Mouse (Mus musculus) neural tube, embryonic 12.5 days (tissue): Measurements from ENCODE around the gene Gm49383. TPM values are rescaled to one million over a fixed set of nuclear protein-coding genes. Genes with fewer than 3 reads are reported as not detected.

ENCODE experiments used
- ATAC-seq: fragments of 200-750 bp; cut with Nextera tagmentation; 2 replicates; pipeline ENCODE4 v1.8.0; 2017; ENCODE audit warnings: low read depth, mild to moderate bottlenecking, moderate TSS enrichment, moderate library complexity; ENCODE audit not compliant: low FRiP score
- H3K27ac ChIP-seq: fragments of 300-500 bp; sonication (generic); 2 replicates; pipeline ENCODE4 v1.5.1; 2016
- H3K27me3 ChIP-seq: fragments of 300-500 bp; sonication (generic); replicated peaks from 2 replicates; pipeline ENCODE4 v1.6.1; 2016; ENCODE audit warnings: mild to moderate bottlenecking
- H3K36me3 ChIP-seq: fragments of 300-500 bp; sonication (generic); 2 replicates; pipeline ENCODE4 v1.6.1; 2016; ENCODE audit warnings: mild to moderate bottlenecking
- H3K4me1 ChIP-seq: fragments of 300-500 bp; sonication (generic); 2 replicates; pipeline ENCODE4 v1.6.1; 2016
- H3K4me2 ChIP-seq: fragments of 300-500 bp; sonication (generic); replicated peaks from 2 replicates; pipeline ENCODE4 v1.6.1; 2016; ENCODE audit warnings: mild to moderate bottlenecking
- H3K4me3 ChIP-seq: fragments of 300-500 bp; sonication (generic); 2 replicates; pipeline ENCODE4 v1.5.1; 2016
- H3K9ac ChIP-seq: fragments of 300-500 bp; sonication (generic); 2 replicates; pipeline ENCODE4 v1.6.1; 2016; ENCODE audit warnings: mild to moderate bottlenecking
- H3K9me3 ChIP-seq: fragments of 300-500 bp; sonication (generic); 2 replicates; pipeline ENCODE4 v1.6.1; 2016; ENCODE audit warnings: mild to moderate bottlenecking
- WGBS: fragments of 180-500 bp; shearing (Covaris S2); methylation state at CpG from one replicate; pipeline ENCODE4 v1.1.7; 2016; 5-methylcytosine and 5-hydroxymethylcytosine counted together
- polyA plus RNA-seq: library from polyadenylated mRNA; unstranded; fragments of >200 nt; fragmentation: Nextera tagmentation; extraction: Ambion mirVana; gene quantifications from 2 replicates; pipeline ENCODE4 v1.2.1, GENCODE M21; 2016

The Gm49383 gene
- polyA plus RNA-seq, 1 experiment from 2014 or later, result 26.6 TPM

- Histone ChIP-seq H3K36me3 (peaks cover 20% of the 10 kb centered on the region), H3K9ac (no peak overlapping the region), H3K4me2 (no peak overlapping the region), H3K27ac (no peak overlapping the region), H3K4me1 (peaks cover 10% of the 10 kb centered on the region), H3K9me3 (no peaks in the 10 kb centered on the region), H3K27me3 (no peaks in the 10 kb centered on the region), H3K4me3 (no peak overlapping the region)
- ATAC-seq, result no peak
- 91% methylated on average over 2 of the region's 2 CpGs for WGBS
Observed at GRCm38 (mm10) chr12:69192637-69193036, 4.3 kb downstream of the Gm49383 start.

- H3K36me3 ChIP-seq, result peaks cover 20% of the 10 kb centered on the region
- H3K27me3 ChIP-seq, result no peaks in the 10 kb centered on the region
- no peak overlapping the region for H3K27ac ChIP-seq
- no peak for ATAC-seq
- peaks cover 16% of the 10 kb centered on the region for H3K4me1 ChIP-seq
- H3K9me3 ChIP-seq, result no peaks in the 10 kb centered on the region
- H3K4me2 ChIP-seq, result no peak overlapping the region
- H3K4me3 ChIP-seq, result no peak overlapping the region
- H3K9ac ChIP-seq, result no peak overlapping the region
- WGBS, result 91% methylated on average over 5 of the region's 5 CpGs
Observed at GRCm38 (mm10) chr12:69191396-69191795, 5.5 kb downstream of the Gm49383 start.

GRCm38 (mm10) chr12:69190522-69190921, 6.4 kb downstream of the Gm49383 start:
- no peak overlapping the region for H3K27ac ChIP-seq
- H3K9me3 ChIP-seq, result no peaks in the 10 kb centered on the region
- no peak for ATAC-seq
- peaks cover 10% of the 10 kb centered on the region for H3K4me1 ChIP-seq
- no peak overlapping the region for H3K9ac ChIP-seq
- no peaks in the 10 kb centered on the region for H3K27me3 ChIP-seq
- H3K4me3 ChIP-seq, result no peak overlapping the region
- H3K4me2 ChIP-seq, result no peak overlapping the region
- peaks cover 20% of the 10 kb centered on the region for H3K36me3 ChIP-seq
- WGBS, result 100% methylated on average over 1 of the region's 1 CpGs

- no peaks in the 10 kb centered on the region for H3K9me3 ChIP-seq
- WGBS, result 91% methylated on average over 9 of the region's 9 CpGs
- ATAC-seq, result no peak
Observed at GRCm38 (mm10) chr12:69190074-69190473, 6.8 kb downstream of the Gm49383 start.

GRCm38 (mm10) chr12:69186811-69187471, 10.0 kb downstream of the Gm49383 start:
- H3K4me2 ChIP-seq, result 0 out of 2 replicates have a peak overlapping the region, but pooled peaks have one; percentile 0
- H3K27ac ChIP-seq, result no peak overlapping the region
- H3K36me3 ChIP-seq, result peaks cover 22% of the 10 kb centered on the region
- H3K27me3 ChIP-seq, result no peaks in the 10 kb centered on the region
- WGBS, result 78% methylated on average over 5 of the region's 5 CpGs
- ATAC-seq, result no peak
- no peak overlapping the region for H3K9ac ChIP-seq
- no peak overlapping the region for H3K4me3 ChIP-seq
- H3K9me3 ChIP-seq, result no peaks in the 10 kb centered on the region
- peaks cover 22% of the 10 kb centered on the region for H3K4me1 ChIP-seq

More at GRCm38 (mm10) chr12:69190074-69190473, 6.8 kb downstream of the Gm49383 start:
- Histone ChIP-seq H3K27ac (no peak overlapping the region), H3K9ac (no peak overlapping the region), H3K4me1 (peaks cover 14% of the 10 kb centered on the region), H3K4me2 (no peak overlapping the region), H3K27me3 (no peaks in the 10 kb centered on the region), H3K4me3 (no peak overlapping the region), H3K36me3 (peaks cover 20% of the 10 kb centered on the region)

- H3K4me3 ChIP-seq, result peak overlapping the region; percentile 86
- peaks cover 26% of the 10 kb centered on the region for H3K36me3 ChIP-seq
- no peak overlapping the region for H3K27ac ChIP-seq
- no peaks in the 10 kb centered on the region for H3K9me3 ChIP-seq
- peak overlapping the region; percentile 96 for H3K4me2 ChIP-seq
- 0 out of 2 replicates have a peak overlapping the region, but pooled peaks have one; percentile 95 for H3K9ac ChIP-seq
- H3K4me1 ChIP-seq, result peaks cover 22% of the 10 kb centered on the region
- ATAC-seq, result no peak
- WGBS, result 78% methylated on average over 7 of the region's 7 CpGs
- H3K27me3 ChIP-seq, result no peaks in the 10 kb centered on the region
Observed at GRCm38 (mm10) chr12:69185371-69185770, 11.5 kb downstream of the Gm49383 start.

GRCm38 (mm10) chr12:69184342-69185295, 12.3 kb downstream of the Gm49383 start:
- H3K36me3 ChIP-seq, result peaks cover 20% of the 10 kb centered on the region
- 2% methylated on average over 81 of the region's 86 CpGs for WGBS
- peak; percentile 71 for ATAC-seq

GRCm38 (mm10) chr12:69183583-69184308, 13.2 kb downstream of the Gm49383 start, which contains the start of the genes Rpl36al and Mgat2:
Gene Rpl36al, minus strand, starts transcription at chr12:69184083.
Gene Mgat2, plus strand, starts transcription at chr12:69184157.
- WGBS, result under 1% methylated on average over 84 of the region's 84 CpGs

More at GRCm38 (mm10) chr12:69184342-69185295, 12.3 kb downstream of the Gm49383 start:
- Histone ChIP-seq H3K4me2 (peak overlapping the region; percentile 96), H3K4me3 (peak overlapping the region; percentile 86), H3K9ac (peak overlapping the region; percentile 95), H3K27me3 (no peaks in the 10 kb centered on the region), H3K9me3 (no peaks in the 10 kb centered on the region), H3K4me1 (peaks cover 22% of the 10 kb centered on the region), H3K27ac (peak overlapping the region; percentile 75; the same call in 1 of the 2 replicates)

GRCm38 (mm10) chr12:69181800-69182199, 15.1 kb downstream of the Gm49383 start:
- peaks cover 12% of the 10 kb centered on the region for H3K36me3 ChIP-seq
- no peak overlapping the region for H3K27ac ChIP-seq
- WGBS, result 90% methylated on average over 4 of the region's 4 CpGs
- H3K9ac ChIP-seq, result no peak overlapping the region
- H3K4me3 ChIP-seq, result no peak overlapping the region
- H3K27me3 ChIP-seq, result no peaks in the 10 kb centered on the region
- H3K4me2 ChIP-seq, result no peak overlapping the region
- H3K9me3 ChIP-seq, result no peaks in the 10 kb centered on the region
- ATAC-seq, result no peak
- peaks cover 16% of the 10 kb centered on the region for H3K4me1 ChIP-seq

More at GRCm38 (mm10) chr12:69183583-69184308, 13.2 kb downstream of the Gm49383 start, which contains the start of the genes Rpl36al and Mgat2:
- Histone ChIP-seq H3K27me3 (no peaks in the 10 kb centered on the region), H3K36me3 (peaks cover 18% of the 10 kb centered on the region), H3K4me1 (peaks cover 22% of the 10 kb centered on the region), H3K9me3 (no peaks in the 10 kb centered on the region), H3K27ac (peak within 1 kb of the TSS; percentile 75; the same call in 1 of the 2 replicates), H3K4me2 (peak within 1 kb of the TSS; percentile 96), H3K9ac (peak within 1 kb of the TSS; percentile 95), H3K4me3 (peak within 1 kb of the TSS; percentile 86)
- ATAC-seq, result peak; percentile 99

GRCm38 (mm10) chr12:69179371-69179770, 17.5 kb downstream of the Gm49383 start:
- Histone ChIP-seq H3K9ac (no peak overlapping the region), H3K27ac (no peak overlapping the region), H3K27me3 (no peaks in the 10 kb centered on the region), H3K4me3 (no peak overlapping the region), H3K36me3 (peaks cover 16% of the 10 kb centered on the region), H3K4me1 (peaks cover 4% of the 10 kb centered on the region; the same call in 1 of the 2 replicates), H3K4me2 (no peak overlapping the region), H3K9me3 (no peaks in the 10 kb centered on the region)
- ATAC-seq, result no peak
- 74% methylated on average over 12 of the region's 12 CpGs for WGBS

GRCm38 (mm10) chr12:69177526-69177925, 19.4 kb downstream of the Gm49383 start:
- Histone ChIP-seq H3K27me3 (no peaks in the 10 kb centered on the region), H3K27ac (no peak overlapping the region), H3K9ac (no peak overlapping the region), H3K9me3 (no peaks in the 10 kb centered on the region), H3K4me2 (no peak overlapping the region), H3K4me1 (no peaks in the 10 kb centered on the region), H3K4me3 (no peak overlapping the region), H3K36me3 (peaks cover 16% of the 10 kb centered on the region)
- WGBS, result 82% methylated on average over 3 of the region's 3 CpGs
- no peak for ATAC-seq
